9 mouse cellular contexts compared by ENCODE assay signal in the genomic region with DNA sequence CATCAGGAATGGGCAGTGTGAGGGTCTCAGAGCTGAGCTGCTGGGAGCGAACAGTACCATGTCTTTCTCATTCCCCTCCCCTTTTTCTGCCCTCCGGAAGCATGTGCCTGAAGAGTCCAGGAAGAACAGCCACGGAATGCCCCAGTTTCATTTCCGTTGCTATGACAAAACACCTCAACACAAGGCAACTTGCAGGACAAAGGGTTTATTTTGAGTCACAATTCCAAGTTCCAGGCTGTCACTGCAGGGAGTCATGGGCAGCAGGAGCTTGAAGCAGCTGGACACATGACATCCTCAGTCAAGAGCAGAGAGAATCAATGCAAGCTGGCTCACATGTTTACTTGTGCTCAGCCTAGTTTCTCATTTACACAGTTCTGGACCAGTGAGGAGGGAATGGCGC. TPM values are rescaled to one million over a fixed set of nuclear protein-coding genes. Genes with fewer than 3 reads are reported as not detected.
A peak's percentile ranks its signal among the peaks of the same experiment; 100 is the strongest.
DNase-seq lines count a peak whose midpoint lies in the region; ATAC-seq and TF ChIP-seq lines count a peak whose summit lies in the region.
"Had no signal": no experiment of that assay in that cellular context is flagged by ENCODE, and none has a peak within 500 bp of the region (broad histone marks: within the 10 kb centered on the region; RNA-seq: fewer than 3 reads in every experiment).

No protein-coding gene starts in this region.

- no peaks in the 10 kb centered on the region for H3K36me3 ChIP-seq in forebrain, embryonic 16.5 days (ENCODE audit: control insufficient read depth, insufficient read depth)
- no peaks in the 10 kb centered on the region for H3K36me3 ChIP-seq in midbrain, postnatal 0 days (ENCODE audit: insufficient read depth, low read length)
- H3K36me3 ChIP-seq: liver, embryonic 15.5 days had no signal

- 0 out of 2 replicates have a peak, but pooled peaks cover 2% of the 10 kb centered on the region for H3K9me3 ChIP-seq in forebrain, embryonic 16.5 days (ENCODE audit: control insufficient read depth, low read length)
- H3K9me3 ChIP-seq in midbrain, postnatal 0 days (ENCODE audit: low read length) = no peaks in the 10 kb centered on the region
- H3K9me3 ChIP-seq: liver, embryonic 15.5 days had no signal

- H3K4me3 ChIP-seq in layer of hippocampus, adult 2 months = no peak overlapping the region
- no peak overlapping the region for H3K4me3 ChIP-seq in forebrain, embryonic 16.5 days (replicated peaks; ENCODE audit: low read length)
- H3K4me3 ChIP-seq in midbrain, postnatal 0 days (ENCODE audit: low read depth, low read length) = no peak overlapping the region
- H3K4me3 ChIP-seq: liver, embryonic 15.5 days had no signal

- 0 out of 2 replicates have a peak, but pooled peaks cover 2% of the 10 kb centered on the region for H3K4me1 ChIP-seq in forebrain, embryonic 16.5 days (replicated peaks; ENCODE audit: control insufficient read depth, insufficient read depth, low read length)
- H3K4me1 ChIP-seq in midbrain, postnatal 0 days (ENCODE audit: insufficient read depth, low read length) = no peaks in the 10 kb centered on the region

- H3K9ac ChIP-seq in forebrain, embryonic 16.5 days (replicated peaks; ENCODE audit: low read depth, low read length) = no peak overlapping the region
- H3K9ac ChIP-seq in midbrain, postnatal 0 days (replicated peaks; ENCODE audit: low read length, poor library complexity, severe bottlenecking) = no peak overlapping the region
- H3K9ac ChIP-seq: liver, embryonic 15.5 days had no signal

- H3K4me2 ChIP-seq in forebrain, embryonic 16.5 days (ENCODE audit: low read length) = no peak overlapping the region
- no peak overlapping the region for H3K4me2 ChIP-seq in midbrain, postnatal 0 days (ENCODE audit: low read depth, low read length, poor library complexity, severe bottlenecking)
- H3K4me2 ChIP-seq: liver, embryonic 15.5 days had no signal

- H3K27me3 ChIP-seq in forebrain, embryonic 16.5 days (replicated peaks; ENCODE audit: control insufficient read depth, insufficient read depth, low read length) = no peaks in the 10 kb centered on the region
- no peaks in the 10 kb centered on the region for H3K27me3 ChIP-seq in midbrain, postnatal 0 days (ENCODE audit: insufficient read depth, low read length)

- peak overlapping the region; percentile 79 for H3K27ac ChIP-seq in layer of hippocampus, adult 2 months
- H3K27ac ChIP-seq in forebrain, embryonic 16.5 days (ENCODE audit: low read length) = 0 out of 2 replicates have a peak overlapping the region, but pooled peaks have one; percentile 4
- H3K27ac ChIP-seq in midbrain, postnatal 0 days (ENCODE audit: low read depth, low read length) = 0 out of 2 replicates have a peak overlapping the region, but pooled peaks have one; percentile 26
- H3K27ac ChIP-seq: liver, embryonic 15.5 days had no signal

- no peak for DNase-seq in layer of hippocampus, adult 2 months (ENCODE audit: low spot score in 2 of 2)
- DNase-seq in layer of hippocampus, adult 9-10 months (ENCODE audit: low spot score) = no peak
- DNase-seq in kidney, adult 9 months = peak; percentile 62
- peak; percentile 42 for DNase-seq in midbrain, postnatal 0 days (ENCODE audit: low spot score)
- no peak for DNase-seq in right cerebral cortex, postnatal 36 days (ENCODE audit: low spot score in 2 of 2)
- DNase-seq in right cerebral cortex, postnatal 25 days = no peak
- no peak for DNase-seq in adrenal gland, postnatal 36 days

- no peak for ATAC-seq in forebrain, embryonic 16.5 days
- ATAC-seq in midbrain, postnatal 0 days (ENCODE audit: low FRiP score) = no peak

- WGBS in forebrain, embryonic 16.5 days = 49% methylated on average over 5 of the region's 5 CpGs
- 39% methylated on average over 5 of the region's 5 CpGs for WGBS in midbrain, postnatal 0 days

- TF ChIP-seq CTCF in layer of hippocampus, adult 2 months (conservative IDR thresholded peaks at IDR 0.05) = no peak
- no peak for TF ChIP-seq CTCF in midbrain, postnatal 0 days (IDR thresholded peaks at IDR 0.05)

RNA-seq across cellular contexts. Expression of gene 1700001O22Rik, which starts 53.4 kb away (rescaled TPM):
- total RNA-seq in layer of hippocampus, adult 2 months (2021) = 1 to 10 TPM; 4.9 to 5.4 TPM
- 2.1 and 2.9 TPM in 2 replicates for polyA plus RNA-seq in forebrain, embryonic 16.5 days (2015; fragmentation: Nextera tagmentation; extraction: Ambion mirVana)
- total RNA-seq in midbrain, postnatal 0 days (2014; rRNA removed) = 2.4 TPM in 1 of 2 replicates, not detected in the other
- 1.2 and 1.5 TPM in 2 replicates for polyA plus RNA-seq in midbrain, postnatal 0 days (2015; fragmentation: Nextera tagmentation; extraction: Ambion mirVana)
- total RNA-seq in adrenal gland, postnatal 36 days (2021) = 1 to 10 TPM in 1 of 2 experiments, under 1 TPM in 1; 0.99 to 2.8 TPM
- polyA plus RNA-seq: liver, embryonic 15.5 days had no signal

RNA-seq across cellular contexts. Expression of gene Ntmt1, which starts 57.6 kb away (rescaled TPM):
- total RNA-seq in layer of hippocampus, adult 2 months (2021) = 10 to 100 TPM; 33.1 to 33.5 TPM
- 120 and 121 TPM in 2 replicates for polyA plus RNA-seq in forebrain, embryonic 16.5 days (2015; fragmentation: Nextera tagmentation; extraction: Ambion mirVana)
- total RNA-seq in midbrain, postnatal 0 days (2014; rRNA removed) = 62.2 and 74.1 TPM in 2 replicates
- 90.3 and 104 TPM in 2 replicates for polyA plus RNA-seq in midbrain, postnatal 0 days (2015; fragmentation: Nextera tagmentation; extraction: Ambion mirVana)
- 10 to 100 TPM; 49.6 to 52.2 TPM for total RNA-seq in adrenal gland, postnatal 36 days (2021)

Comparison
In these comparisons a context has a peak if more than half of its experiments do, and no peak if none do; other contexts are left out.
1. DNase-seq: peak in kidney, adult 9 months (single experiment) and midbrain, postnatal 0 days (single experiment); none in layer of hippocampus, adult 2 months (0 of 2), layer of hippocampus, adult 9-10 months (single experiment), right cerebral cortex, postnatal 36 days (0 of 2), right cerebral cortex, postnatal 25 days (single experiment) and adrenal gland, postnatal 36 days (0 of 2).
2. H3K27ac ChIP-seq: peak in every context shown above with its lines; median percentile 79 in layer of hippocampus, adult 2 months; 26 in midbrain, postnatal 0 days; 4 in forebrain, embryonic 16.5 days.